8 mouse cellular contexts compared by ENCODE assay signal in genomic region chr11:120344310-120344920, GRCm38 (mm10). TPM values are rescaled to one million over a fixed set of nuclear protein-coding genes. Genes with fewer than 3 reads are reported as not detected.
DNase-seq lines count a peak whose midpoint lies in the region; ATAC-seq and TF ChIP-seq lines count a peak whose summit lies in the region.

No protein-coding gene starts in this region.

- intact Hi-C loops in heart, postnatal 14 days (cut with DNase I): loop anchor here (2.0 kb wide), 1 partner anchor 110 kb away; no protein-coding TSS in a partner anchor

- DNase-seq in heart, postnatal 14 days: no peak
- no peak for DNase-seq in ES-E14 (ENCODE audit: low read depth, low spot score)
- peak; percentile 40 for DNase-seq in heart, postnatal 4 days
- peak; percentile 93 for DNase-seq in midbrain, embryonic 11.5 days (ENCODE audit: low spot score, missing footprints)
- no peak for DNase-seq in adrenal gland, postnatal 36 days
- no peak for DNase-seq in frontal cortex, postnatal 10 days (ENCODE audit: low spot score in 2 of 2)

- H3K4me2 ChIP-seq in heart, embryonic 12.5 days: no peak overlapping the region; the same call in 1 of the 2 replicates
- H3K4me2 ChIP-seq in midbrain, embryonic 11.5 days: no peak overlapping the region

- H3K4me1 ChIP-seq in heart, embryonic 12.5 days (replicated peaks): peaks cover 4% of the 10 kb centered on the region; the same call in 1 of the 2 replicates
- H3K4me1 ChIP-seq in ES-E14 (ENCODE audit: control insufficient read depth in 2 of 2, insufficient read depth in 2 of 2, low read length in 2 of 2, poor library complexity in 1 of 2): peaks cover 0 to 8% of the 10 kb centered on the region in 2 experiments; a peak in 1 of 4 replicates
- H3K4me1 ChIP-seq in midbrain, embryonic 11.5 days (ENCODE audit: control insufficient read depth, insufficient read depth, low read length): peaks cover 14% of the 10 kb centered on the region; the same call in 1 of the 2 replicates

- H3K27me3 ChIP-seq in heart, embryonic 12.5 days (replicated peaks): no peaks in the 10 kb centered on the region
- no peaks in the 10 kb centered on the region for H3K27me3 ChIP-seq in midbrain, embryonic 11.5 days (ENCODE audit: control insufficient read depth, insufficient read depth, low read length)

- no peak overlapping the region for H3K9ac ChIP-seq in heart, embryonic 12.5 days
- H3K9ac ChIP-seq in ES-E14 (ENCODE audit: insufficient read depth, low read depth, low read length, poor library complexity, severe bottlenecking): no peak overlapping the region
- H3K9ac ChIP-seq in midbrain, embryonic 11.5 days (ENCODE audit: low read length): no peak overlapping the region

- peak overlapping the region; percentile 46 for H3K27ac ChIP-seq in heart, embryonic 12.5 days (ENCODE audit: poor library complexity, severe bottlenecking)
- H3K27ac ChIP-seq in ES-E14 (ENCODE audit: insufficient read depth, low read depth, low read length, poor library complexity, severe bottlenecking): no peak overlapping the region
- H3K27ac ChIP-seq in midbrain, embryonic 11.5 days (ENCODE audit: low read depth, low read length): peak overlapping the region; percentile 25; the same call in 1 of the 2 replicates

- 57% methylated on average over 5 of the region's 5 CpGs for WGBS in heart, embryonic 12.5 days
- WGBS in midbrain, embryonic 11.5 days: 69% methylated on average over 5 of the region's 5 CpGs

- peaks cover 16% of the 10 kb centered on the region for H3K36me3 ChIP-seq in heart, embryonic 12.5 days
- peaks cover 21% of the 10 kb centered on the region for H3K36me3 ChIP-seq in ES-E14 (ENCODE audit: control insufficient read depth, insufficient read depth, low read length, poor library complexity, severe bottlenecking)
- peaks cover 8% of the 10 kb centered on the region for H3K36me3 ChIP-seq in midbrain, embryonic 11.5 days (ENCODE audit: control insufficient read depth, insufficient read depth, low read length)

- ATAC-seq in heart, embryonic 12.5 days (ENCODE audit: insufficient number of reproducible peaks, low FRiP score): no peak
- no peak for ATAC-seq in midbrain, embryonic 11.5 days (ENCODE audit: low FRiP score)
- ATAC-seq in granulocyte monocyte progenitor cell, adult 5-6 weeks (replicated peaks; ENCODE audit: poor library complexity, severe bottlenecking): no peak

- in situ Hi-C loops in ES-E14 (cut with MboI; ENCODE audit: low sequenced_read_pairs in 2 of 2, unreplicated experiment in 2 of 2): no loop called here

- no peak overlapping the region; the same call in 1 of the 2 replicates for H3K4me3 ChIP-seq in heart, embryonic 12.5 days
- H3K4me3 ChIP-seq in ES-E14 (ENCODE audit: insufficient read depth in 1 of 2, low read depth in 1 of 2, low read length in 2 of 2, poor library complexity in 1 of 2, severe bottlenecking in 1 of 2): no peak overlapping the region
- no peak overlapping the region for H3K4me3 ChIP-seq in midbrain, embryonic 11.5 days (ENCODE audit: low read depth, low read length)

- H3K9me3 ChIP-seq in heart, embryonic 12.5 days (replicated peaks): peaks cover 4% of the 10 kb centered on the region; the same call in 1 of the 2 replicates
- H3K9me3 ChIP-seq in ES-E14 (ENCODE audit: control insufficient read depth, insufficient read depth, low read depth, low read length): no peaks in the 10 kb centered on the region
- H3K9me3 ChIP-seq in midbrain, embryonic 11.5 days (ENCODE audit: control insufficient read depth, low read length): no peaks in the 10 kb centered on the region; the same call in 1 of the 2 replicates

TF ChIP-seq in ES-E14, 5 proteins besides CTCF, POLR2A, EP300 and RAD21:
- TF ChIP-seq CHD2 (IDR thresholded peaks at IDR 0.05; ENCODE audit: low read depth, low read length) (0 out of 2 replicates have a peak, but pooled peaks have one; percentile 12), ZNF384 (IDR thresholded peaks at IDR 0.05; ENCODE audit: low read depth, low read length) (no peak), HCFC1 (IDR thresholded peaks at IDR 0.05; ENCODE audit: borderline replicate concordance, insufficient read depth, low read length) (0 out of 2 replicates have a peak, but pooled peaks have one; percentile 34)

RNA-seq across cellular contexts. Expression of gene Actg1, which starts 3.9 kb away (rescaled TPM):
- 1,404 and 1,426 TPM in 2 replicates for polyA plus RNA-seq in heart, embryonic 12.5 days (2016; fragmentation: Nextera tagmentation; extraction: Ambion mirVana)
- total RNA-seq in heart, postnatal 14 days (2021): 100 to 1,000 TPM; 451 to 520 TPM
- 1,716 and 2,367 TPM in 2 replicates for total RNA-seq in ES-E14 (2012; rRNA removed)
- 1,000 to 10,000 TPM in 1 of 2 experiments, 100 to 1,000 TPM in 1; 930 to 1,002 TPM for total RNA-seq in heart, postnatal 4 days (2021)
- polyA plus RNA-seq in midbrain, embryonic 11.5 days (2014; fragmentation: Nextera tagmentation; extraction: Ambion mirVana): 2,965 and 3,081 TPM in 2 replicates
- 1,000 to 10,000 TPM; 1,356 to 1,461 TPM for total RNA-seq in adrenal gland, postnatal 36 days (2021)
- 1,412 and 1,653 TPM in 2 replicates for total RNA-seq in granulocyte monocyte progenitor cell, adult 5-6 weeks (2014; fragmentation: Nextera tagmentation)
- 733 and 780 TPM in 2 replicates for total RNA-seq in granulocyte monocyte progenitor cell, adult 5-6 weeks (2017)

RNA-seq across cellular contexts. Expression of gene Fscn2, which starts 16.9 kb away (rescaled TPM):
- polyA plus RNA-seq in heart, embryonic 12.5 days (2016; fragmentation: Nextera tagmentation; extraction: Ambion mirVana): 0.17 and 0.63 TPM in 2 replicates
- total RNA-seq in heart, postnatal 14 days (2021): not detected
- 0.31 and 0.42 TPM in 2 replicates for total RNA-seq in ES-E14 (2012; rRNA removed)
- total RNA-seq in heart, postnatal 4 days (2021): under 1 TPM in 1 of 2 experiments, not detected in 1; 0.34 TPM
- polyA plus RNA-seq in midbrain, embryonic 11.5 days (2014; fragmentation: Nextera tagmentation; extraction: Ambion mirVana): 1.4 TPM in 2 replicates
- under 1 TPM in 1 of 2 experiments, not detected in 1; 0.59 TPM for total RNA-seq in adrenal gland, postnatal 36 days (2021)
- not detected in 2 replicates for total RNA-seq in granulocyte monocyte progenitor cell, adult 5-6 weeks (2014; fragmentation: Nextera tagmentation)
- total RNA-seq in granulocyte monocyte progenitor cell, adult 5-6 weeks (2017): not detected in 2 replicates

RNA-seq across cellular contexts. Expression of gene Faap100, which starts 34.1 kb away (rescaled TPM):
- 32.0 and 32.3 TPM in 2 replicates for polyA plus RNA-seq in heart, embryonic 12.5 days (2016; fragmentation: Nextera tagmentation; extraction: Ambion mirVana)
- total RNA-seq in heart, postnatal 14 days (2021): 10 to 100 TPM; 19.0 to 19.6 TPM
- total RNA-seq in ES-E14 (2012; rRNA removed): 27.2 and 30.0 TPM in 2 replicates
- total RNA-seq in heart, postnatal 4 days (2021): 10 to 100 TPM; 31.4 to 34.4 TPM
- polyA plus RNA-seq in midbrain, embryonic 11.5 days (2014; fragmentation: Nextera tagmentation; extraction: Ambion mirVana): 25.3 and 29.2 TPM in 2 replicates
- 10 to 100 TPM; 21.3 to 32.1 TPM for total RNA-seq in adrenal gland, postnatal 36 days (2021)
- total RNA-seq in granulocyte monocyte progenitor cell, adult 5-6 weeks (2014; fragmentation: Nextera tagmentation): 8.3 and 13.2 TPM in 2 replicates
- total RNA-seq in granulocyte monocyte progenitor cell, adult 5-6 weeks (2017): 12.9 and 18.8 TPM in 2 replicates

Comparison
In these comparisons a context has a peak if more than half of its experiments do, and no peak if none do; other contexts are left out.
1. DNase-seq: peak in heart, postnatal 4 days (single experiment) and midbrain, embryonic 11.5 days (single experiment); none in heart, postnatal 14 days (0 of 2), ES-E14 (single experiment), adrenal gland, postnatal 36 days (0 of 2) and frontal cortex, postnatal 10 days (0 of 2).